Mouse (Mus musculus) lung, adult 2 months (tissue): ENCODE data around the gene Gramd4.

ENCODE experiments used
- CTCF ChIP-seq: fragments of 200-500 bp; IDR thresholded peaks from 2 replicates; pipeline ENCODE4 v1.5.1; 2011; ENCODE audit warnings: mild to moderate bottlenecking, low read length, control low read depth; ENCODE audit not compliant: insufficient read depth
- POLR2A ChIP-seq: fragments of 200-500 bp; IDR thresholded peaks from 2 replicates; pipeline ENCODE4 v1.6.1; 2011; ENCODE audit warnings: low read depth, mild to moderate bottlenecking, control low read depth, low read length, borderline replicate concordance; ENCODE audit errors: extremely low read depth

DNA sequence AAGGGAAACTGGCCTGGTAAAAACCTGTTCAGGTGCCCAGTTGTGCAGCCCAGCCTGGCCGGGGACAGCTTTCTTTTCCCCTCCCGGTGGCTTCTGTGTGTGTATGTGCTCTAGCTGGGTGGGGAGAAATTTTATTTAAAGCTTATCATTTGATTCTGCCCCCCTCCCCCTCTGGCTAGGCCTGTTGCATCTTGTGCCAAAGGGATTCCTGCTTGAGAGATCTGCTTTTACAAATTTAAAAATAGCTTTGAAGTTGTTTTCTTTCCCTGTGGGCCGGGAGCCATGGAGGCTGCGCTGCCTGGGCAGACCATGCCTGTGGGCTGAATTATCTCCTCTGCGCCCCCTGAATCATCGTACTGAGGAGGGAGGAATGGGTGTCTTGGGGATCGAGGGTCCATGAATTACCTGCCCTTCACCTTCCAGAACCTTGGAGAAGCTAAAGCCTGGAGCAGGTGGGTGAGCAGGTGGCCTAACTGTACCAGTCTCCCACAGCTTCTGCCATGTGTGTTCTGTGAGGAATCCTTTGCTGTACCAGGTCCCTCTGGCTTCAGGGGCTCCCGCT, 52.2 kb downstream of the Gramd4 start:
- TF ChIP-seq CTCF (no peak), POLR2A (no peak)
